Mouse (Mus musculus): ENCODE measurements around the gene Hist1h2ab.

The Hist1h2ab gene

GRCm38 (mm10) chr13:23738041-23738440 lies 12.9 kb upstream of the Hist1h2ab start:
- no peak for DNase-seq (ENCODE audit: low spot score)

GRCm38 (mm10) chr13:23738677-23739068 lies 12.3 kb upstream of the Hist1h2ab start, which contains the start of gene Hist1h1c:
Gene Hist1h1c (plus strand): TSS chr13:23738808.
- DNase-seq (ENCODE audit: low spot score) = peak; percentile 80

GRCm38 (mm10) chr13:23739069-23739921 lies 11.6 kb upstream of the Hist1h2ab start:
- DNase-seq (ENCODE audit: low spot score) = peak; percentile 79

GRCm38 (mm10) chr13:23739922-23740252 lies 11.0 kb upstream of the Hist1h2ab start:
- no peak for DNase-seq (ENCODE audit: low spot score)

GRCm38 (mm10) chr13:23740256-23740840 lies 10.6 kb upstream of the Hist1h2ab start:
- no peak for DNase-seq (ENCODE audit: low spot score)

GRCm38 (mm10) chr13:23740910-23741309 lies 10.0 kb upstream of the Hist1h2ab start:
- no peak for DNase-seq (ENCODE audit: low spot score)

- no peak for DNase-seq (ENCODE audit: low spot score)
Observed at GRCm38 (mm10) chr13:23742007-23742406, 8.9 kb upstream of the Hist1h2ab start.

- no peak for DNase-seq (ENCODE audit: low spot score)
Observed at GRCm38 (mm10) chr13:23743215-23743614, 7.7 kb upstream of the Hist1h2ab start.

- DNase-seq (ENCODE audit: low spot score) = no peak
Observed at GRCm38 (mm10) chr13:23743963-23744362, 7.0 kb upstream of the Hist1h2ab start.

- no peak for DNase-seq (ENCODE audit: low spot score)
Observed at GRCm38 (mm10) chr13:23744421-23745380, 6.2 kb upstream of the Hist1h2ab start.

GRCm38 (mm10) chr13:23745381-23746161 lies 5.4 kb upstream of the Hist1h2ab start, which contains the start of gene Hist1h3c:
Gene Hist1h3c (minus strand): TSS chr13:23745602.
- DNase-seq (ENCODE audit: low spot score) = peak; percentile 69

- DNase-seq (ENCODE audit: low spot score) = peak; percentile 51
Observed at GRCm38 (mm10) chr13:23746201-23747080, 4.5 kb upstream of the Hist1h2ab start, which contains the start of gene Hist1h2bb. Gene Hist1h2bb (plus strand): TSS chr13:23746734.

GRCm38 (mm10) chr13:23747081-23747891 lies 3.6 kb upstream of the Hist1h2ab start:
- DNase-seq (ENCODE audit: low spot score) = no peak

GRCm38 (mm10) chr13:23747892-23748288 lies 3.0 kb upstream of the Hist1h2ab start:
- DNase-seq (ENCODE audit: low spot score) = no peak

GRCm38 (mm10) chr13:23749563-23750121 lies 1.3 kb upstream of the Hist1h2ab start:
- DNase-seq (ENCODE audit: low spot score) = no peak

- DNase-seq (ENCODE audit: low spot score) = no peak
Observed at GRCm38 (mm10) chr13:23751478-23751956, 591 bp downstream of the Hist1h2ab start.

GRCm38 (mm10) chr13:23752067-23752741 lies 1.3 kb downstream of the Hist1h2ab start, which contains the start of gene Hist1h3b:
Gene Hist1h3b (plus strand): TSS chr13:23752267.
- DNase-seq (ENCODE audit: low spot score) = peak; percentile 72

GRCm38 (mm10) chr13:23752742-23753172 lies 1.8 kb downstream of the Hist1h2ab start:
- no peak for DNase-seq (ENCODE audit: low spot score)
